Mouse (Mus musculus) embryonic facial prominence, embryonic 11.5 days (tissue): ENCODE measurements around the gene Phka2. TPM values are rescaled to one million over a fixed set of nuclear protein-coding genes. Genes with fewer than 3 reads are reported as not detected.

Experiments
- ATAC-seq: fragments of 200-750 bp; cut with Nextera tagmentation; replicated peaks from 2 replicates; pipeline ENCODE4 v1.8.0; 2017; ENCODE audit warnings: low read depth; ENCODE audit not compliant: insufficient number of reproducible peaks, low FRiP score, low TSS enrichment
- DNase-seq: peaks from one replicate; pipeline ENCODE4 v3.0.0-alpha.2; 2015; ENCODE audit warnings: low spot score
- H3K27ac ChIP-seq: fragments of 300-500 bp; sonication (generic); replicated peaks from 2 replicates; pipeline ENCODE4 v1.5.1; 2014; ENCODE audit warnings: mild to moderate bottlenecking, low read depth, low read length, control low read depth
- H3K27me3 ChIP-seq: fragments of 300-500 bp; sonication (generic); 2 replicates; pipeline ENCODE4 v1.6.1; 2014; ENCODE audit warnings: mild to moderate bottlenecking, low read length, moderate library complexity, mixed read lengths; ENCODE audit not compliant: control insufficient read depth, insufficient read depth
- H3K36me3 ChIP-seq: fragments of 300-500 bp; sonication (generic); replicated peaks from 2 replicates; pipeline ENCODE4 v1.6.1; 2014; ENCODE audit warnings: low read depth, mild to moderate bottlenecking, low read length, moderate library complexity, mixed read lengths; ENCODE audit not compliant: control insufficient read depth, insufficient read depth
- H3K4me1 ChIP-seq: fragments of 300-500 bp; sonication (generic); 2 replicates; pipeline ENCODE4 v1.6.1; 2014; ENCODE audit warnings: low read length, mixed read lengths; ENCODE audit not compliant: control insufficient read depth, insufficient read depth
- H3K4me2 ChIP-seq: fragments of 300-500 bp; sonication (generic); 2 replicates; pipeline ENCODE4 v1.6.1; 2014; ENCODE audit warnings: low read depth, mild to moderate bottlenecking, control low read depth, low read length, moderate library complexity
- H3K4me3 ChIP-seq: fragments of 300-500 bp; sonication (generic); 2 replicates; pipeline ENCODE4 v1.5.1; 2014; ENCODE audit warnings: low read depth, low read length, control low read depth
- H3K9ac ChIP-seq: fragments of 300-500 bp; sonication (generic); replicated peaks from 2 replicates; pipeline ENCODE4 v1.6.1; 2014; ENCODE audit warnings: mild to moderate bottlenecking, control low read depth, low read length
- H3K9me3 ChIP-seq: fragments of 300-500 bp; sonication (generic); replicated peaks from 2 replicates; pipeline ENCODE4 v1.6.1; 2016; ENCODE audit warnings: mild to moderate bottlenecking, low read length, inconsistent platforms, mixed read lengths; ENCODE audit not compliant: control insufficient read depth
- WGBS: fragments of 180-500 bp; shearing (Covaris S2); extraction: QIAGEN DNeasy Blood & Tissue Kit; methylation state at CpG from one replicate; pipeline ENCODE4 v1.1.7; 2014; 5-methylcytosine and 5-hydroxymethylcytosine counted together
- polyA plus RNA-seq: library from polyadenylated mRNA; unstranded; fragments of >200 nt; fragmentation: Nextera tagmentation; extraction: Ambion mirVana; gene quantifications from 2 replicates; pipeline ENCODE4 v1.2.1, GENCODE M21; 2014

Gene Phka2
- polyA plus RNA-seq, 1 experiment from 2014 or later: 18.5 TPM

DNA sequence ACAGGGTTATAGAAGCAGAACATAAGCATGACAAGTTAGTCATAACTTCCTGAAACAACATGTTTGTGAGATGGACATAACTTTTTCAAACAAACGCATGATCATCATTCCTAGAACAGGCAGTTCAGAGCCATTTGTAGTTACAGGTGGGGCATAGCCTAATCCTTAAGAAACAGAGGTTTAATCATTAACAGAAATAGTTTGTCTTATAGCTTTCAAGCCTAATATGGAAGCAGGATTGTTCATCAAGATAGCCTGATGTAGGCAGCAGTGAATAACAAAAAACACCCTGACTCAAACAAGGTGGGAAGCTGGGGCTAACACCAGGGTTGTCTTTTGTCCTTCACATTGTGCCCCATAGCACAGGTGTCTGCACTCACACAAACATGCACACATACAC is 100.8 kb downstream of the Phka2 start:
- H3K36me3 ChIP-seq: no peaks in the 10 kb centered on the region
- DNase-seq (no peak), ATAC-seq (no peak)
- no peak overlapping the region for H3K9ac ChIP-seq
- no peaks in the 10 kb centered on the region; the same call in 1 of the 2 replicates for H3K27me3 ChIP-seq
- no peak overlapping the region for H3K27ac ChIP-seq
- H3K4me1 ChIP-seq: no peaks in the 10 kb centered on the region
- H3K4me3 ChIP-seq: no peak overlapping the region
- no peaks in the 10 kb centered on the region for H3K9me3 ChIP-seq
- no peak overlapping the region for H3K4me2 ChIP-seq
- 91% methylated on average over 1 of the region's 1 CpGs for WGBS

DNA sequence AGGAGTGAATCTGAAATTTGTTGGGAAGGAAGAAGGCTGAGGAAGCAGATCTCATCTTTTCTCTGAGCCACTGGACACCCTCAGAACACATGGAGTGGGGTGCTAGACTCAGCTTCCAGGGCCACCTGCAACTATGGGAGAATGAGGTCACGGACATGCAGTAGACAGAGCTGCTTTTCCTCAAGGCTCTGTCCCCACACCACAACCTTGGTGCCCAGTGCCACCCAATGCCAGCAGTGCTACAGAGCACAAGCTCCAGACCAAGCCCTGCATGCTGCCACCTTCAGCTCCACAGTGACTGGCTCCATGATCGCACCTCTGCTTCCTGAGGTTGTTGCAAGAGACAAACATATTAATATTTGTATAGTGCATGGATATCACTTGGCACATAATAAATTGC is 101.3 kb downstream of the Phka2 start:
- Histone ChIP-seq H3K36me3 (no peaks in the 10 kb centered on the region), H3K4me3 (no peak overlapping the region), H3K9ac (no peak overlapping the region), H3K4me1 (no peaks in the 10 kb centered on the region), H3K4me2 (no peak overlapping the region), H3K9me3 (no peaks in the 10 kb centered on the region), H3K27ac (no peak overlapping the region), H3K27me3 (no peaks in the 10 kb centered on the region; the same call in 1 of the 2 replicates)
- DNase-seq (no peak), ATAC-seq (no peak)
- WGBS: 92% methylated on average over 2 of the region's 2 CpGs

DNA sequence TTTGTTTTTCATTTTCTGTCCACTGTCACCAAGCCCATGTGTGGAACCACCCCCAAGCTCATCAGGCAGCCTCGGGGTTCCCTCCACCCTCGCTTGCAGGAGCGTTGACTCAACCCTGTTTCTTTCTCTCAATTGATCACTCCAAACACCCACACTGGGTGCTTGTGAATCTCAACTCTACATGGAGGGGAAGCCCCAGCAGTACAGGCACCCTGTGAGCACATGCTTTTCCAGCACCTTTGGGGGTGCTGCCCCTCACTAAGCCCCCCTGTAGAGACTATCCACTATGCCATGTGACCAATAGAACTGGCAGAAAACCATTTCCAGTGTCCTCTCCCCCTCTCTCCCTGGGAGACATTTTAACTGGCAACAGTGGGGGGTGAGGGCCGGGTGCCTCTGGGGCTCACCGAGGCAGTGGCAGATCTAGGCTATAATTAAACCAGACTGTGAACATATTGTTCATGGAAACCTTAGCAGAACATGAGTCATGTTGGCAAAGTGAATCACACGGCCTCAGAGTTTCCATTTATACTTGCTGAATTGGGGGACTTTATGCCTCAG is 102.1 kb downstream of the Phka2 start:
- ATAC-seq: no peak
- Histone ChIP-seq H3K27me3 (no peaks in the 10 kb centered on the region; the same call in 1 of the 2 replicates), H3K4me2 (no peak overlapping the region), H3K36me3 (no peaks in the 10 kb centered on the region), H3K9ac (no peak overlapping the region), H3K4me3 (no peak overlapping the region), H3K9me3 (no peaks in the 10 kb centered on the region), H3K4me1 (no peaks in the 10 kb centered on the region), H3K27ac (no peak overlapping the region)
- DNase-seq: no peak
- 52% methylated on average over 6 of the region's 6 CpGs for WGBS

DNA sequence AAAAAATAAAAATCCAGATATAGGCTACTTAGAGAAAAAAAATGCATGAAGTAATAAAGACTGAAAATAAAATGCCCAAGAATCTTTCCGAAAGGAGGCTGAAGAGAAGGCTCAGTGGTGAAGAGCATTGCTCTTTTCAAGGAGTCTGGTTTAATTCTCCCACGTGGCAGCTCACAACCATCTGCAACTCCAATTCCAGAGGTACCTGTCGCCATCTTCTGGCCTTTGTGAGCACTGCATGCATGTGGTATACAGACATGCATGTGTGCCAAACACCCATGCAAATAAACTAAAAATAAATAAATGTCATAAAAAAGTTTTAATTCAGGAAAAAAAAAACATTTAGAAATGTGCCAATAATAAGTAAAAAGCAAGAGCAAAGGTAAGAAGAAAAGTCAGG is 107.9 kb downstream of the Phka2 start:
- no peak for ATAC-seq
- no peak overlapping the region for H3K4me3 ChIP-seq
- WGBS: 38% methylated on average over 3 of the region's 3 CpGs
- DNase-seq: peak; percentile 49
- H3K9me3 ChIP-seq: no peaks in the 10 kb centered on the region
- no peak overlapping the region for H3K9ac ChIP-seq
- H3K4me2 ChIP-seq: no peak overlapping the region
- H3K27ac ChIP-seq: no peak overlapping the region
- H3K4me1 ChIP-seq: no peaks in the 10 kb centered on the region
- no peaks in the 10 kb centered on the region for H3K27me3 ChIP-seq
- no peaks in the 10 kb centered on the region for H3K36me3 ChIP-seq

DNA sequence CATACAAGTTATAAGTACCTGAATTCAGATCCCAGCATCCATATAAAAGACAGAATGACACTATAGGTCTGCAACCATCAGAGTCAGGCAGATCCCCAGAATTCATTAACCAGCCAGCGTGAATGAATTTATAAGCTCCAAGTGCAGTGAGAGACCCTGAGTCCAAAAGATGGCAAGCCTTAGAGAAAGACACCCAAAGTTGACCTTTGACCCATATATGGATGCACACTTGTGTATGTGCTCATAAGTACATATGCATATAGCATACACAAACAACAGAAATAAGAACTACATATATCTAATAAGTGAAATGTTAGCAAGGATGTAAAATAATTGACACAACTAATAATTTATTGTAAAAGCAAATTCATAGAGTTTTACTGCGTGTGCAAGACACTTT is 108.5 kb downstream of the Phka2 start:
- WGBS: 83% methylated on average over 2 of the region's 2 CpGs
- H3K9me3 ChIP-seq: no peaks in the 10 kb centered on the region
- no peak overlapping the region for H3K27ac ChIP-seq
- H3K4me2 ChIP-seq: no peak overlapping the region
- no peaks in the 10 kb centered on the region for H3K27me3 ChIP-seq
- no peak overlapping the region for H3K9ac ChIP-seq
- no peak overlapping the region for H3K4me3 ChIP-seq
- no peaks in the 10 kb centered on the region for H3K36me3 ChIP-seq
- no peak for DNase-seq
- no peaks in the 10 kb centered on the region for H3K4me1 ChIP-seq
- no peak for ATAC-seq

DNA sequence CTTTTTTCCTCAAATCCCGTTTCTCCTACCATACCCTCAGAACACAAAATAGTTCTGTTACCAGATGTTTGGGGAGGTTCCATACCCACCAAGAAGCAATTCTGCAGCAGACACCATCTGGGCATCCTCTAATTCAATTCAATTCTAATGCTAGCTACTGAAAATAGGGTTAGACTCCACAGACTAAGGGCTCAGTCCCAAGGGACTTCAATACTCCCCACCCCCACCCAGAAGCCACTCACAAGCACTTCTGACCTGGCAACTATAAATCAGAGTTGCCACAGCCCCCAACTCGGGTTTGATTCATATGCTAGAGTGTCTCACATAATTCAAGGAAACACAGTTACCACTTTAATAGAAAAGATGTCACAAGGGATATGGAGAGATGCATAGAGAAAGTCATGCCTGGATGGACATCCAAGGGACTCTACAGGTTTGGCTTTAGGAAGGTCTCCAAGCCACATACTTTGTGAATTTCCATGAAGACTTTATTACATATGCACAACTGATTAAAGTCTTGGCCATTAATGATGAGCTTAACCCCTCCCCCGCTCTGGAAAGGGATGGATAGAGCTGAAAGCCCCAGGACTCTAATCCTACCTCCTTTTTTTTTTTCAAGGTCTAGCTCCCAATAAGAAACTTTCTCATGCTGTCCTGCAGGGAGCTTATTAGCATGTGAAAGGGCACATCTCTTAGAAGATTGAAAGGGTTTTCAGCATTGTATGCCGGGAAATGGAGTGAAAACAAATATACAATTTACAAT is 109.1 kb downstream of the Phka2 start:
- no peak overlapping the region for H3K4me3 ChIP-seq
- H3K27ac ChIP-seq: no peak overlapping the region
- no peaks in the 10 kb centered on the region for H3K36me3 ChIP-seq
- H3K9me3 ChIP-seq: no peaks in the 10 kb centered on the region
- H3K4me1 ChIP-seq: no peaks in the 10 kb centered on the region
- WGBS: 41% methylated on average over 4 of the region's 4 CpGs
- no peak for DNase-seq
- no peak for ATAC-seq
- H3K9ac ChIP-seq: no peak overlapping the region
- H3K27me3 ChIP-seq: no peaks in the 10 kb centered on the region
- no peak overlapping the region for H3K4me2 ChIP-seq

Other genes starting within 250 kb of the Phka2 start
- 1.2 TPM in 2 replicates for gene Adgrg2, start 111.5 kb upstream of the Phka2 start, polyA plus RNA-seq
- 0.20 and 0.29 TPM in 2 replicates for gene Ppef1, start 233.6 kb downstream of the Phka2 start, polyA plus RNA-seq